ENCODE assay signal across 22 mouse cellular contexts in the genomic region with DNA sequence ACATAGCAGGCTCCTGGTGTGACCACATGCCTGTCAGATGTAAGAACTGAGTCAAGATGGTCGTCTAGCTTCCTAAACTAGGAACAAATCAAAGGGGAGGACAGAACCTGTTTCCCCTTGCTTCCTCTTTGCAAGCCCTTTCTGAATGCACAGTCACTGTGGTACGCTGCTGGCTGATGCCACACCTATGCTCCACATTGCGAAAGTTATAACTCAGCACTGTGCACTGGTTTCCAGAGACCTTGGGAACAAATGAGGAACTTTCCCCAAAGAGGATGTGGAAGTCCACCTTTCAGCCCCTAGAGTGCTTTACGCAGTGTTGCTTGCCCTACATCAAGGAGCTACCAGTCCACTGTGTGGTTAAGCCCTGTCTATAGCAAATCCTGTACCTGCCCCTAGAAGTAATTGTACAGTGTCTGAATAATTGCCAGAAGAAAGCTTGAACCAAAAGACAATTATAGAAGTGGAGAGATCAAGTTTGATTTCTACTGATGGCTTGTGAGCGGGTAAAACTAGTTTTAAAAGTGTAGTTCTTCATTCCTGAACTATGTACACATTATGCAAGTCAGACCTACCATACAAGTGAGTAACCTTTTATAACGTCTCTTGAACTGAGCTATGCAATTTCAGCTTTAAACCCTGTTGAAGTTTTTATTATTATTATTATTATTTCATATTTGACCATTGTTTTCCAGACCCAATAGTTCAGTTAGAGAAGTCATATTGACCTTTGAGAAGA. TPM values are rescaled to one million over a fixed set of nuclear protein-coding genes. Genes with fewer than 3 reads are reported as not detected.
DNase-seq lines count a peak whose midpoint lies in the region; ATAC-seq and TF ChIP-seq lines count a peak whose summit lies in the region.
"Had no signal": no experiment of that assay in that cellular context is flagged by ENCODE, and none has a peak within 500 bp of the region (broad histone marks: within the 10 kb centered on the region; RNA-seq: fewer than 3 reads in every experiment).

No protein-coding gene starts in this region.

- no peaks in the 10 kb centered on the region for H3K9me3 ChIP-seq in liver, postnatal 0 days (ENCODE audit: low read length)
- no peaks in the 10 kb centered on the region for H3K9me3 ChIP-seq in liver, embryonic 11.5 days (ENCODE audit: control insufficient read depth, low read length)
- H3K9me3 ChIP-seq in embryonic facial prominence, embryonic 15.5 days (replicated peaks): no peaks in the 10 kb centered on the region
- H3K9me3 ChIP-seq in stomach, embryonic 15.5 days: no peaks in the 10 kb centered on the region
- H3K9me3 ChIP-seq: G1E; limb, embryonic 15.5 days had no signal

- intact Hi-C loops in left cerebral cortex, postnatal 36 days (cut with DNase I): no loop called here

- WGBS in liver, postnatal 0 days (ENCODE audit: insufficient replicate concordance): 42% methylated on average over 6 of the region's 6 CpGs
- 60% methylated on average over 6 of the region's 6 CpGs for WGBS in liver, embryonic 11.5 days
- 69% methylated on average over 6 of the region's 6 CpGs for WGBS in embryonic facial prominence, embryonic 15.5 days
- WGBS in stomach, embryonic 15.5 days: 67% methylated on average over 6 of the region's 6 CpGs
- WGBS in thymus, adult 2 months: 73% methylated on average over 6 of the region's 6 CpGs

- TF ChIP-seq EP300 in liver, postnatal 0 days (IDR thresholded peaks at IDR 0.05; ENCODE audit: low read depth): no peak

- H3K36me3 ChIP-seq in liver, postnatal 0 days (replicated peaks; ENCODE audit: insufficient read depth, low read length): no peaks in the 10 kb centered on the region
- H3K36me3 ChIP-seq in liver, embryonic 11.5 days (ENCODE audit: control insufficient read depth, insufficient read depth, low read length): no peaks in the 10 kb centered on the region
- H3K36me3 ChIP-seq in embryonic facial prominence, embryonic 15.5 days: no peaks in the 10 kb centered on the region
- H3K36me3 ChIP-seq in stomach, embryonic 15.5 days: no peaks in the 10 kb centered on the region
- no peaks in the 10 kb centered on the region for H3K36me3 ChIP-seq in thymus, adult 2 months (ENCODE audit: control insufficient read depth, insufficient read depth, low read length)
- H3K36me3 ChIP-seq: G1E; limb, embryonic 15.5 days had no signal

- H3K9ac ChIP-seq in liver, postnatal 0 days (replicated peaks): no peak overlapping the region
- no peak overlapping the region for H3K9ac ChIP-seq in liver, embryonic 11.5 days (ENCODE audit: low read depth, low read length)
- no peak overlapping the region for H3K9ac ChIP-seq in embryonic facial prominence, embryonic 15.5 days
- H3K9ac ChIP-seq in stomach, embryonic 15.5 days: no peak overlapping the region
- H3K9ac ChIP-seq: limb, embryonic 15.5 days had no signal

- H3K4me1 ChIP-seq in liver, postnatal 0 days (ENCODE audit: insufficient read depth): no peaks in the 10 kb centered on the region
- H3K4me1 ChIP-seq in liver, embryonic 11.5 days (replicated peaks; ENCODE audit: control insufficient read depth, insufficient read depth, low read length): no peaks in the 10 kb centered on the region
- H3K4me1 ChIP-seq in embryonic facial prominence, embryonic 15.5 days: peaks cover 10% of the 10 kb centered on the region; the same call in 1 of the 2 replicates
- 0 out of 2 replicates have a peak, but pooled peaks cover 4% of the 10 kb centered on the region for H3K4me1 ChIP-seq in stomach, embryonic 15.5 days
- peaks cover 10% of the 10 kb centered on the region for H3K4me1 ChIP-seq in thymus, adult 2 months (replicated peaks; ENCODE audit: control insufficient read depth, insufficient read depth, low read length)

- no peak overlapping the region for H3K4me3 ChIP-seq in liver, postnatal 0 days (ENCODE audit: low read depth, low read length)
- no peak overlapping the region for H3K4me3 ChIP-seq in liver, embryonic 11.5 days (ENCODE audit: low read depth, low read length)
- H3K4me3 ChIP-seq in embryonic facial prominence, embryonic 15.5 days (replicated peaks): no peak overlapping the region
- H3K4me3 ChIP-seq in stomach, embryonic 15.5 days (replicated peaks): no peak overlapping the region
- no peak overlapping the region for H3K4me3 ChIP-seq in thymus, adult 2 months (ENCODE audit: control insufficient read depth, insufficient read depth, low read length)
- H3K4me3 ChIP-seq: erythroblast, embryonic 14.5 days; left cerebral cortex, adult 2 months; limb, embryonic 15.5 days; myocyte had no signal

- DNase-seq in liver, postnatal 0 days: peak; percentile 36
- no peak for DNase-seq in liver, embryonic 11.5 days (ENCODE audit: low spot score)
- peak; percentile 82 for DNase-seq in lung, postnatal 36 days
- no peak for DNase-seq in left cerebral cortex, postnatal 36 days (ENCODE audit: low spot score in 2 of 2)
- DNase-seq in neural tube, embryonic 10.5 days (ENCODE audit: extremely low spot score, low spot score): no peak
- DNase-seq in thymus, adult 2 months: no peak
- DNase-seq: adrenal gland, postnatal 14 days; cerebellum, adult 8-10 months; embryo, embryonic 11 days; thymus, adult 18-20 months had no signal

- no peak for TF ChIP-seq POLR2A in thymus, adult 2 months (IDR thresholded peaks at IDR 0.05; ENCODE audit: control insufficient read depth, extremely low read depth, insufficient read depth, low read length, poor library complexity)

- ATAC-seq in liver, postnatal 0 days: peak; percentile 56
- no peak for ATAC-seq in liver, embryonic 11.5 days (replicated peaks; ENCODE audit: low FRiP score)
- ATAC-seq in embryonic facial prominence, embryonic 15.5 days (ENCODE audit: insufficient number of reproducible peaks, low FRiP score, low TSS enrichment, low read depth): no peak
- ATAC-seq in stomach, embryonic 15.5 days (ENCODE audit: insufficient read depth, low FRiP score, low read depth): no peak
- ATAC-seq: forebrain, embryonic 16.5 days; hindbrain, postnatal 0 days had no signal

- H3K27me3 ChIP-seq in liver, postnatal 0 days (ENCODE audit: insufficient read depth, low read length): peaks cover 5% of the 10 kb centered on the region; the same call in 1 of the 2 replicates
- peaks cover 19% of the 10 kb centered on the region for H3K27me3 ChIP-seq in liver, embryonic 11.5 days (replicated peaks; ENCODE audit: control insufficient read depth, insufficient read depth, low read length)
- no peaks in the 10 kb centered on the region; the same call in 1 of the 2 replicates for H3K27me3 ChIP-seq in embryonic facial prominence, embryonic 15.5 days
- no peaks in the 10 kb centered on the region for H3K27me3 ChIP-seq in stomach, embryonic 15.5 days (replicated peaks)
- H3K27me3 ChIP-seq in thymus, adult 2 months (ENCODE audit: control insufficient read depth, insufficient read depth, low read length): no peaks in the 10 kb centered on the region

- no peak overlapping the region for H3K4me2 ChIP-seq in liver, postnatal 0 days (ENCODE audit: low read depth, low read length)
- no peak overlapping the region for H3K4me2 ChIP-seq in liver, embryonic 11.5 days
- H3K4me2 ChIP-seq in embryonic facial prominence, embryonic 15.5 days (replicated peaks): no peak overlapping the region
- no peak overlapping the region for H3K4me2 ChIP-seq in stomach, embryonic 15.5 days
- H3K4me2 ChIP-seq: heart, embryonic 11.5 days; limb, embryonic 15.5 days had no signal

- H3K27ac ChIP-seq in liver, postnatal 0 days (ENCODE audit: low read depth): no peak overlapping the region
- no peak overlapping the region for H3K27ac ChIP-seq in liver, embryonic 11.5 days (ENCODE audit: low read depth, low read length)
- peak overlapping the region; percentile 31; the same call in 1 of the 2 replicates for H3K27ac ChIP-seq in embryonic facial prominence, embryonic 15.5 days (replicated peaks)
- peak overlapping the region; percentile 57; the same call in 1 of the 2 replicates for H3K27ac ChIP-seq in stomach, embryonic 15.5 days
- no peak overlapping the region for H3K27ac ChIP-seq in thymus, adult 2 months (ENCODE audit: control insufficient read depth, insufficient read depth, low read length)
- H3K27ac ChIP-seq: hindbrain, postnatal 0 days; left cerebral cortex, adult 2 months; limb, embryonic 15.5 days had no signal

- TF ChIP-seq CTCF in liver, postnatal 0 days (IDR thresholded peaks at IDR 0.05; ENCODE audit: low read depth): no peak
- no peak for TF ChIP-seq CTCF in thymus, adult 2 months (IDR thresholded peaks at IDR 0.05; ENCODE audit: borderline replicate concordance, control insufficient read depth, extremely low read depth, insufficient read depth, low read length, poor library complexity)

RNA-seq across cellular contexts. Expression of gene Tigd4, which starts 4.8 kb away (rescaled TPM):
- polyA plus RNA-seq in liver, postnatal 0 days (2015; fragmentation: Nextera tagmentation; extraction: Ambion mirVana): not detected in 2 replicates
- polyA plus RNA-seq in liver, embryonic 11.5 days (2014; fragmentation: Nextera tagmentation; extraction: Ambion mirVana): not detected in 2 replicates
- 1.4 and 1.5 TPM in 2 replicates for polyA plus RNA-seq in embryonic facial prominence, embryonic 15.5 days (2015; fragmentation: Nextera tagmentation; extraction: Ambion mirVana)
- polyA plus RNA-seq in stomach, embryonic 15.5 days (2015; fragmentation: Nextera tagmentation; extraction: Ambion mirVana): 0.06 and 0.21 TPM in 2 replicates
- total RNA-seq in left cerebral cortex, postnatal 36 days (2021): under 1 TPM in 1 of 2 experiments, not detected in 1; 0.10 TPM
- not detected in 2 replicates for polyA plus RNA-seq in thymus, adult 2 months (2012; rRNA removed)
- total RNA-seq: adrenal gland, postnatal 14 days; hindbrain, postnatal 0 days; left cerebral cortex, adult 2 months had no signal
- polyA plus RNA-seq: erythroblast, embryonic 14.5 days; G1E; heart, embryonic 11.5 days; hindbrain, postnatal 0 days; kidney, embryonic 14.5 days; large intestine, adult 2 months had no signal

RNA-seq across cellular contexts. Expression of gene Arfip1, which starts 15.7 kb away (rescaled TPM):
- 13.2 and 15.1 TPM in 2 replicates for polyA plus RNA-seq in liver, postnatal 0 days (2015; fragmentation: Nextera tagmentation; extraction: Ambion mirVana)
- 30.9 and 33.7 TPM in 2 replicates for polyA plus RNA-seq in liver, embryonic 11.5 days (2014; fragmentation: Nextera tagmentation; extraction: Ambion mirVana)
- polyA plus RNA-seq in embryonic facial prominence, embryonic 15.5 days (2015; fragmentation: Nextera tagmentation; extraction: Ambion mirVana): 50.6 and 50.7 TPM in 2 replicates
- 55.9 and 59.2 TPM in 2 replicates for polyA plus RNA-seq in stomach, embryonic 15.5 days (2015; fragmentation: Nextera tagmentation; extraction: Ambion mirVana)
- total RNA-seq in left cerebral cortex, postnatal 36 days (2021): 10 to 100 TPM; 16.7 to 17.4 TPM
- 8.5 and 10.1 TPM in 2 replicates for polyA plus RNA-seq in thymus, adult 2 months (2012; rRNA removed)

Comparison
In these comparisons a context has a peak if more than half of its experiments do, and no peak if none do; other contexts are left out.
1. DNase-seq: peak in liver, postnatal 0 days (single experiment) and lung, postnatal 36 days (single experiment); none in liver, embryonic 11.5 days (single experiment), left cerebral cortex, postnatal 36 days (0 of 2), neural tube, embryonic 10.5 days (single experiment) and thymus, adult 2 months (single experiment).
2. H3K27ac ChIP-seq: peak in embryonic facial prominence, embryonic 15.5 days (single experiment) and stomach, embryonic 15.5 days (single experiment); none in liver, postnatal 0 days (single experiment), liver, embryonic 11.5 days (single experiment) and thymus, adult 2 months (single experiment).